Mouse (Mus musculus) thymus, adult 2 months (tissue): ENCODE results near the gene Gpi1. TPM values are rescaled to one million over a fixed set of nuclear protein-coding genes. Genes with fewer than 3 reads are reported as not detected.

Experiments used
- DNase-seq: peaks from one replicate; pipeline ENCODE4 v3.0.0; 2021
- H3K27ac ChIP-seq: fragments of 200-500 bp; 2 replicates; pipeline ENCODE4 v1.5.1; 2012; ENCODE audit warnings: low read length, control low read depth; ENCODE audit not compliant: control insufficient read depth, insufficient read depth
- H3K27me3 ChIP-seq: fragments of 200-500 bp; 2 replicates; pipeline ENCODE4 v1.6.1; 2012; ENCODE audit warnings: mild to moderate bottlenecking, low read length, moderate library complexity, mixed read lengths; ENCODE audit not compliant: control insufficient read depth, insufficient read depth
- H3K36me3 ChIP-seq: fragments of 200-500 bp; 2 replicates; pipeline ENCODE4 v1.6.1; 2012; ENCODE audit warnings: mild to moderate bottlenecking, low read length, moderate library complexity; ENCODE audit not compliant: control insufficient read depth, insufficient read depth
- H3K4me1 ChIP-seq: fragments of 200-500 bp; replicated peaks from 2 replicates; pipeline ENCODE4 v1.6.1; 2012; ENCODE audit warnings: low read length; ENCODE audit not compliant: control insufficient read depth, insufficient read depth
- H3K4me3 ChIP-seq: fragments of 200-500 bp; 2 replicates; pipeline ENCODE4 v1.5.1; 2012; ENCODE audit warnings: mild to moderate bottlenecking, low read length, control low read depth, moderate library complexity; ENCODE audit not compliant: control insufficient read depth, insufficient read depth
- CTCF ChIP-seq: fragments of 200-500 bp; IDR thresholded peaks from 2 replicates; pipeline ENCODE4 v1.5.1; 2012; ENCODE audit warnings: mild to moderate bottlenecking, control low read depth, low read length, moderate library complexity, borderline replicate concordance; ENCODE audit not compliant: control insufficient read depth, poor library complexity, insufficient read depth; ENCODE audit errors: extremely low read depth
- POLR2A ChIP-seq: fragments of 200-500 bp; IDR thresholded peaks from 2 replicates; pipeline ENCODE4 v1.6.1; 2012; ENCODE audit warnings: mild to moderate bottlenecking, low read length, control low read depth, moderate library complexity; ENCODE audit not compliant: control insufficient read depth, poor library complexity, insufficient read depth; ENCODE audit errors: extremely low read depth
- WGBS: fragments of 180-500 bp; shearing (Covaris S2); methylation state at CpG from one replicate; pipeline ENCODE4 v1.1.7; 2018; 5-methylcytosine and 5-hydroxymethylcytosine counted together
- polyA plus RNA-seq: library from polyadenylated mRNA; depleted of rRNA; stranded (reverse); fragments of >200 nt; gene quantifications from 2 replicates; pipeline ENCODE4 v1.2.3, GENCODE M21; 2012; rRNA removed

Gene Gpi1
- polyA plus RNA-seq, 1 experiment, result 265 TPM

DNA sequence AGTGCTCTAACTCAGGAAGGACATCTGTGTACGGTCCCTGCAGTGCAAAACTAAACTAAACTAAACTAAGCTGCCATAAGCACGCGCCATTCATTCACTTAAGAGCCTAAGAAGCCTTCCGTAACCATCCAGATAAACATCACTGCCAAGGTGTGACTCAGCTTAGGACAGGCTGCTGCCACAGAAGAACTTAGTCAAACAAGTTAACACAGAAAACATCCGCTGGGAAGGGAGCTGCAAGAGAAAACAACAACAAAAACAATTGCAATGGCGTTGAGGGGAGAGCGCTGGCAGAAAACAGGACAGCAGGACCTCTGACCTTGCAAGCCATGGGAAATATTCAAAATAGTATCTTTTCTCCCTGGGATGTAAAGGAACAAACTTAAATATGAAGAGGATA lies 65.5 kb downstream of the Gpi1 start:
- TF ChIP-seq POLR2A, result no peak
- WGBS, result 98% methylated on average over 7 of the region's 7 CpGs
- Histone ChIP-seq H3K4me1 (no peaks in the 10 kb centered on the region; the same call in 1 of the 2 replicates), H3K27ac (no peak overlapping the region), H3K27me3 (no peaks in the 10 kb centered on the region), H3K36me3 (peaks cover 50% of the 10 kb centered on the region), H3K4me3 (no peak overlapping the region)
- DNase-seq, result no peak

DNA sequence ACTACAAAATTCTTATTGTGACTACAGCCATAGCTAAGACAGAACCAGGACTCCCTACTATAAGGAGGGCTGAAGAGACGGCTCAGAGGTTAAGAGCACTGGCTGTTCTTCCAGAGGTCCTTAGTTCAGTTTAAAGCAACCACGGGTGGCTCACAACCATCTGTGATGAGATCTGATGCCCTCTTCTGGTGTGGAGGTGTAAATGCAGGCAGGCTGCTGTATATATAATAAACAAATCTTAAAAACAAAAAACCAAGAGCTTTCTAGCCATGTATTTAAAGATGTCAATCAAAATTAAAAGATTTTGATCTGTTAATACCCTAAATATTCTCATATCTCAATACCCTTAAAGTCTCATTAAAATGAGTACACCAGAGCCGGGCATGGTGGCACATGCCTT lies 71.0 kb downstream of the Gpi1 start:
- Histone ChIP-seq H3K27me3 (no peaks in the 10 kb centered on the region), H3K27ac (no peak overlapping the region), H3K36me3 (peaks cover 90% of the 10 kb centered on the region), H3K4me1 (no peaks in the 10 kb centered on the region), H3K4me3 (no peak overlapping the region)
- TF ChIP-seq POLR2A, result no peak
- no peak for TF ChIP-seq CTCF
- DNase-seq, result no peak
- whole genome bisulfite sequencing, result 93% methylated on average over 3 of the region's 3 CpGs

DNA sequence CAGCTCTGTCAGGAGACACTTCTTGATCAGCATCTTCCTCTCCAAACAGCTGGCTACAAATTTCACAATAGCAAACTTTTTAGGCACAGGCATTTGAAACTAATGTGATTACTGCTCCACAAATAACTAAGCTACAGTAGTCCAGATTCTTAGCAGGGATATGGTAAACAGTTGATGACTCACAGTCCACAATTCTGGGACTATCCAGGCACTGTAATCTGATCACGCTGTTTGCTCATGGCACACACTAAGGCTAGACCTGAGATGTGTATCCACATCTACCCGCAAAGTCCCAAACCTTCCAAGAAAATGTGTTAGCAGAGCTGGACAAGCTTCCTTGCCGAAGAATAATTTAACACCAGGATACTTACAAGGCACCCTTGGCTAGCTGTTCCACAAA lies 72.1 kb downstream of the Gpi1 start:
- Histone ChIP-seq H3K4me1 (no peaks in the 10 kb centered on the region), H3K36me3 (peaks cover 92% of the 10 kb centered on the region), H3K4me3 (no peak overlapping the region), H3K27me3 (no peaks in the 10 kb centered on the region), H3K27ac (no peak overlapping the region)
- no peak for DNase-seq
- TF ChIP-seq POLR2A (no peak), CTCF (no peak)
- 98% methylated on average over 3 of the region's 3 CpGs for WGBS

Other genes with a start within 250 kb of the Gpi1 start
- 0.93 TPM in 1 of 2 replicates, not detected in the other for gene Scgb2b27, start 216.4 kb downstream of the Gpi1 start, polyA plus RNA-seq
- gene Scgb1b27, start 208.9 kb downstream of the Gpi1 start, polyA plus RNA-seq, result not detected in 2 replicates
- gene Scgb1b30, start 134.9 kb downstream of the Gpi1 start, polyA plus RNA-seq, result not detected in 2 replicates
- gene Wtip, start 97.1 kb downstream of the Gpi1 start, polyA plus RNA-seq, result 5.0 and 5.8 TPM in 2 replicates
- gene Uba2, start 60.7 kb downstream of the Gpi1 start, polyA plus RNA-seq, result 81.6 and 93.9 TPM in 2 replicates
- 39.5 and 40.6 TPM in 2 replicates for gene Pdcd2l, start 33.7 kb downstream of the Gpi1 start, polyA plus RNA-seq
- not detected in 2 replicates for gene Gm6096, start 20.7 kb upstream of the Gpi1 start, polyA plus RNA-seq
- gene 4931406P16Rik, start 83.2 kb upstream of the Gpi1 start, polyA plus RNA-seq, result 31.9 and 32.2 TPM in 2 replicates
- gene Lsm14a, start 163.0 kb upstream of the Gpi1 start, polyA plus RNA-seq, result 90.8 and 92.4 TPM in 2 replicates